Mouse (Mus musculus): ENCODE results near the gene Pcp2. TPM values are rescaled to one million over a fixed set of nuclear protein-coding genes. Genes with fewer than 3 reads are reported as not detected.

Pcp2 gene
- total RNA-seq (2021) = not detected
- long read RNA-seq, experiment 1, partial matches to known transcripts = 0 of 1 reads
- long read RNA-seq, experiment 1, other reads (novel, unspliced or antisense) = 1 of 1 reads
- long read RNA-seq, experiment 2, partial matches to known transcripts = 0 of 3 reads
- long read RNA-seq, experiment 2, other reads (novel, unspliced or antisense) = 3 of 3 reads

GRCm38 (mm10) chr8:3625445-3625844 lies at the start of gene Pcp2:
TSS of gene Pcp2 (minus strand) at chr8:3625545.
- DNase-seq = no peak
- intact Hi-C loops (cut with DNase I) = loop anchor here (5.0 kb wide), 1 partner anchor 47 kb away; the partner anchor contains the start of gene Fcor

- no peak for DNase-seq
- intact Hi-C loops (cut with DNase I) = loop anchor here (5.0 to 10.0 kb wide), 2 partner anchors 47 to 210 kb away; partner anchors contain the start of genes Pcp2 and Pex11g
These were observed 49.3 kb upstream of the Pcp2 start for GRCm38 (mm10) chr8:3674671-3675070.

- intact Hi-C loops (cut with DNase I) = loop anchor here (1.0 to 10.0 kb wide), 3 partner anchors 45 to 207 kb away; partner anchors contain the start of genes Pcp2 and Pex11g
- DNase-seq = peak; percentile 71
These were observed 46.7 kb upstream of the Pcp2 start, which contains the start of gene Fcor for GRCm38 (mm10) chr8:3671980-3672491. TSS of gene Fcor (minus strand) at chr8:3672362.

- no peak for DNase-seq
- intact Hi-C loops (cut with DNase I) = loop anchor here (5.0 to 10.0 kb wide), 2 partner anchors 43 to 206 kb away; partner anchors contain the start of genes Pcp2 and Pex11g
These were observed 45.0 kb upstream of the Pcp2 start for GRCm38 (mm10) chr8:3670388-3670787.

- DNase-seq = no peak
- intact Hi-C loops (cut with DNase I) = no loop called here
These were observed 40.2 kb upstream of the Pcp2 start, which contains the start of gene Mcemp1 for GRCm38 (mm10) chr8:3665507-3665906. TSS of gene Mcemp1 (plus strand) at chr8:3665754.

- intact Hi-C loops (cut with DNase I) = no loop called here
- DNase-seq = no peak
These were observed 39.1 kb upstream of the Pcp2 start for GRCm38 (mm10) chr8:3664405-3664804.

GRCm38 (mm10) chr8:3660889-3661288 lies 35.5 kb upstream of the Pcp2 start:
- intact Hi-C loops (cut with DNase I) = no loop called here
- DNase-seq = no peak

GRCm38 (mm10) chr8:3656725-3657381 lies 31.5 kb upstream of the Pcp2 start:
- DNase-seq = no peak
- intact Hi-C loops (cut with DNase I) = no loop called here

GRCm38 (mm10) chr8:3655526-3655925 lies 30.2 kb upstream of the Pcp2 start, which contains the start of gene Retn:
TSS of gene Retn (plus strand) at chr8:3655770.
- intact Hi-C loops (cut with DNase I) = no loop called here
- DNase-seq = no peak

- intact Hi-C loops (cut with DNase I) = no loop called here
- DNase-seq = no peak
These were observed 29.6 kb upstream of the Pcp2 start for GRCm38 (mm10) chr8:3654726-3655508.

GRCm38 (mm10) chr8:3652845-3653244 lies 27.5 kb upstream of the Pcp2 start:
- intact Hi-C loops (cut with DNase I) = no loop called here
- DNase-seq = no peak

GRCm38 (mm10) chr8:3648990-3649389 lies 23.6 kb upstream of the Pcp2 start:
- no peak for DNase-seq
- intact Hi-C loops (cut with DNase I) = no loop called here

GRCm38 (mm10) chr8:3648268-3648667 lies 22.9 kb upstream of the Pcp2 start:
- no peak for DNase-seq
- intact Hi-C loops (cut with DNase I) = no loop called here

GRCm38 (mm10) chr8:3647561-3647960 lies 22.2 kb upstream of the Pcp2 start:
- intact Hi-C loops (cut with DNase I) = no loop called here
- DNase-seq = no peak

GRCm38 (mm10) chr8:3646824-3647531 lies 21.6 kb upstream of the Pcp2 start:
- intact Hi-C loops (cut with DNase I) = no loop called here
- DNase-seq = no peak

- intact Hi-C loops (cut with DNase I) = no loop called here
- DNase-seq = peak in 1 of 2 experiments; percentile 15
These were observed 20.5 kb upstream of the Pcp2 start for GRCm38 (mm10) chr8:3645804-3646203.

- DNase-seq = no peak
- intact Hi-C loops (cut with DNase I) = no loop called here
These were observed 6.1 kb upstream of the Pcp2 start for GRCm38 (mm10) chr8:3631478-3631875.

- intact Hi-C loops (cut with DNase I) = no loop called here
- DNase-seq = no peak
These were observed 5.5 kb upstream of the Pcp2 start, which contains the start of gene Stxbp2 for GRCm38 (mm10) chr8:3630647-3631477. TSS of gene Stxbp2 (plus strand) at chr8:3630955.

GRCm38 (mm10) chr8:3628014-3628413 lies 2.7 kb upstream of the Pcp2 start:
- no peak for DNase-seq
- intact Hi-C loops (cut with DNase I) = loop anchor here (5.0 kb wide), 1 partner anchor 44 kb away; the partner anchor contains the start of gene Fcor
